Mouse (Mus musculus) G1E (cell line): ENCODE data around the gene Rcbtb2.

Experiments
- CTCF ChIP-seq: IDR thresholded peaks from 2 replicates; pipeline ENCODE4 v1.5.1; 2012; ENCODE audit warnings: low read depth, low read length, inconsistent platforms, mixed read lengths
- GATA1 ChIP-seq: IDR thresholded peaks from 2 replicates; pipeline ENCODE4 v1.6.1; 2012; ENCODE audit warnings: borderline replicate concordance, low read length, inconsistent platforms, mixed read lengths
- GATA2 ChIP-seq: IDR thresholded peaks from 2 replicates; pipeline ENCODE4 v1.6.1; 2012; ENCODE audit warnings: low read depth, low read length, inconsistent platforms, borderline replicate concordance
- POLR2AphosphoS5 ChIP-seq: IDR thresholded peaks from 2 replicates; pipeline ENCODE4 v1.6.1; 2012; ENCODE audit warnings: low read depth, low read length, inconsistent platforms; ENCODE audit not compliant: insufficient replicate concordance

DNA sequence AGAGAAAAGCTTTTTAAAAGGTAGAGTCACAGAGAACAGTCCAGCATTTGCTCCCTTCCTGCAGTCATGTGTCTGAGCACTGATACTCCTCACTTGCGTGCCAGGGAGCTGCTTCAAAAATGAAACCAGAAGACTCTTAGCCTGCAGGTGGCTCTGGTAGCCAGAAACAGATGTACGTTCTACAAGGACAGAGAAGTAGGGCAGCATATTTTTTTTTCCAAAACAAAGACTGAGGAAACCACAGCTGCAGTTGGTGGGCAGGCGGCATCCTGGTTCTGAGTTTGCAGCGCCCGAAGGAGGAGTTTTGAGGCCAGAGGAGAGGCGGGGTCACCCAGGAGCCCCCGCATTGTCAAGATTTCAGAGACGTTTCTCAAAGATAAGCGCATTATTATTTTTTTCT lies 5.9 kb upstream of the Rcbtb2 start:
- TF ChIP-seq GATA1 (no peak), CTCF (no peak), GATA2 (no peak), POLR2AphosphoS5 (no peak)
